Mouse (Mus musculus) MEL (cell line): ENCODE measurements at regions not wholly inside any gene's neighbourhood (a gene's known extent, or its start where the extent isn't known, plus 50 kb on each side); places are given as distances from the start of the nearest gene placed in this dataset.

Experiments
- DNase-seq: peaks from one replicate; pipeline ENCODE4 v3.0.0; 2011; ENCODE audit warnings: low read depth, low spot score
- H3K27ac ChIP-seq: 2 replicates; pipeline ENCODE4 v1.5.1; 2012; ENCODE audit warnings: low read depth, mild to moderate bottlenecking, control low read depth, low read length, moderate library complexity; ENCODE audit not compliant: control insufficient read depth
- H3K27me3 ChIP-seq, 2 experiments: fragments of 150-350 bp in 1 of 2; sonication (generic) in 1 of 2; 2 replicates each; pipeline ENCODE4 v1.6.1; 2012; ENCODE audit warnings: low read length in 2 of 2, mild to moderate bottlenecking in 2 of 2, improper control_type of control experiment in 1 of 2, moderate library complexity in 1 of 2; ENCODE audit not compliant: insufficient read depth in 2 of 2, control insufficient read depth in 1 of 2
- H3K36me3 ChIP-seq, 2 experiments: 2 replicates each; pipeline ENCODE4 v1.6.1; 2012 to 2014; ENCODE audit warnings: low read length in 2 of 2, improper control_type of control experiment in 1 of 2, inconsistent platforms in 1 of 2, mild to moderate bottlenecking in 1 of 2; ENCODE audit not compliant: insufficient read depth in 2 of 2, control insufficient read depth in 1 of 2
- H3K4me1 ChIP-seq, 2 experiments: fragments of 150-350 bp in 1 of 2; sonication (generic) in 1 of 2; 2 replicates each; pipeline ENCODE4 v1.6.1; 2012; ENCODE audit warnings: low read length in 2 of 2, improper control_type of control experiment in 1 of 2, mild to moderate bottlenecking in 1 of 2; ENCODE audit not compliant: insufficient read depth in 2 of 2, control insufficient read depth in 1 of 2
- H3K4me3 ChIP-seq, 2 experiments: fragments of 150-350 bp in 1 of 2; sonication (generic) in 1 of 2; 2 replicates each; pipeline ENCODE4 v1.5.1; 2012; ENCODE audit warnings: low read depth in 2 of 2, low read length in 2 of 2, mild to moderate bottlenecking in 2 of 2, moderate library complexity in 2 of 2, control low read depth in 1 of 2, improper control_type of control experiment in 1 of 2; ENCODE audit not compliant: control insufficient read depth in 1 of 2, insufficient read depth in 1 of 2
- H3K79me2 ChIP-seq: 2 replicates; pipeline ENCODE4 v1.6.1; 2012; ENCODE audit warnings: mild to moderate bottlenecking, low read length, moderate library complexity; ENCODE audit not compliant: control insufficient read depth, poor library complexity, insufficient read depth
- H3K9ac ChIP-seq: 2 replicates; pipeline ENCODE4 v1.6.1; 2012; ENCODE audit warnings: low read depth, mild to moderate bottlenecking, control low read depth, low read length, moderate library complexity; ENCODE audit not compliant: control insufficient read depth, poor library complexity, severe bottlenecking
- H3K9me3 ChIP-seq: fragments of 150-350 bp; sonication (generic); replicated peaks from 2 replicates; pipeline ENCODE4 v1.6.1; 2012; ENCODE audit warnings: mild to moderate bottlenecking, low read length, improper control_type of control experiment, moderate library complexity; ENCODE audit not compliant: insufficient read depth
- BHLHE40 ChIP-seq: IDR thresholded peaks from 2 replicates; pipeline ENCODE4 v1.6.1; 2012; ENCODE audit warnings: low read depth, mild to moderate bottlenecking, inconsistent platforms, low read length, improper control_type of control experiment, borderline replicate concordance
- CHD1 ChIP-seq: IDR thresholded peaks from 2 replicates; pipeline ENCODE4 v1.6.1; 2012; ENCODE audit warnings: low read depth, mild to moderate bottlenecking, inconsistent platforms, low read length, improper control_type of control experiment
- CTCF ChIP-seq, 3 experiments: IDR thresholded peaks in 2 of 3; conservative IDR thresholded peaks in 1 of 3; 2 replicates each; pipeline ENCODE4 v1.5.1; 2011 to 2012; ENCODE audit warnings: low read length in 3 of 3, low read depth in 2 of 3, mild to moderate bottlenecking in 2 of 3, improper control_type of control experiment in 1 of 3, inconsistent platforms in 1 of 3, mixed read lengths in 1 of 3, moderate library complexity in 1 of 3; ENCODE audit not compliant: control insufficient read depth in 1 of 3, insufficient read depth in 1 of 3, poor library complexity in 1 of 3, severe bottlenecking in 1 of 3
- E2F4 ChIP-seq: IDR thresholded peaks from 2 replicates; pipeline ENCODE4 v1.6.1; 2011; ENCODE audit warnings: low read depth, low read length, improper control_type of control experiment, borderline replicate concordance
- ELF1 ChIP-seq: IDR thresholded peaks from 2 replicates; pipeline ENCODE4 v1.6.1; 2014; ENCODE audit warnings: low read depth, mild to moderate bottlenecking, inconsistent platforms, low read length, improper control_type of control experiment, moderate library complexity
- EP300 ChIP-seq, 2 experiments: IDR thresholded peaks; 2 replicates each; pipeline ENCODE4 v1.6.1; 2011; ENCODE audit warnings: improper control_type of control experiment in 2 of 2, low read length in 2 of 2, low read depth in 1 of 2, mild to moderate bottlenecking in 1 of 2
- ETS1 ChIP-seq: IDR thresholded peaks from 2 replicates; pipeline ENCODE4 v1.6.1; 2012; ENCODE audit warnings: low read depth, mild to moderate bottlenecking, inconsistent platforms, low read length, improper control_type of control experiment, moderate library complexity
- HCFC1 ChIP-seq: IDR thresholded peaks from 2 replicates; pipeline ENCODE4 v1.6.1; 2012; ENCODE audit warnings: low read depth, mild to moderate bottlenecking, inconsistent platforms, low read length, improper control_type of control experiment, moderate library complexity
- KAT2A ChIP-seq: conservative IDR thresholded peaks from 2 replicates; pipeline ENCODE4 v1.6.1; 2012; ENCODE audit warnings: low read depth, low read length, improper control_type of control experiment, inconsistent platforms
- MAX ChIP-seq: IDR thresholded peaks from 2 replicates; pipeline ENCODE4 v1.6.1; 2011; ENCODE audit warnings: low read length, improper control_type of control experiment
- MAZ ChIP-seq: IDR thresholded peaks from 2 replicates; pipeline ENCODE4 v1.6.1; 2012; ENCODE audit warnings: low read depth, mild to moderate bottlenecking, inconsistent platforms, low read length, improper control_type of control experiment
- MXI1 ChIP-seq: IDR thresholded peaks from 2 replicates; pipeline ENCODE4 v1.6.1; 2011; ENCODE audit warnings: mild to moderate bottlenecking, low read depth, low read length, improper control_type of control experiment
- MYC ChIP-seq: IDR thresholded peaks from 2 replicates; pipeline ENCODE4 v1.6.1; 2011; ENCODE audit warnings: low read depth, mild to moderate bottlenecking, low read length, improper control_type of control experiment, moderate library complexity
- NRF1 ChIP-seq: IDR thresholded peaks from 2 replicates; pipeline ENCODE4 v1.6.1; 2014; ENCODE audit warnings: low read depth, mild to moderate bottlenecking, inconsistent platforms, low read length, improper control_type of control experiment, moderate library complexity; ENCODE audit not compliant: poor library complexity, insufficient read depth, severe bottlenecking
- POLR2AphosphoS2 ChIP-seq: IDR thresholded peaks from 2 replicates; pipeline ENCODE4 v1.6.1; 2011; ENCODE audit warnings: low read length, improper control_type of control experiment
- POLR2AphosphoS5 ChIP-seq: IDR thresholded peaks from 2 replicates; pipeline ENCODE4 v1.6.1; 2012; ENCODE audit warnings: low read depth, borderline replicate concordance, mild to moderate bottlenecking, inconsistent platforms, low read length, moderate library complexity, mixed read lengths
- SIN3A ChIP-seq: IDR thresholded peaks from 2 replicates; pipeline ENCODE4 v1.6.1; 2012; ENCODE audit warnings: low read length, improper control_type of control experiment, inconsistent platforms
- SMC3 ChIP-seq: IDR thresholded peaks from 2 replicates; pipeline ENCODE4 v1.6.1; 2011; ENCODE audit warnings: low read depth, low read length, improper control_type of control experiment
- TBP ChIP-seq: IDR thresholded peaks from 2 replicates; pipeline ENCODE4 v1.8.0; 2011; ENCODE audit warnings: low read depth, low read length, improper control_type of control experiment
- USF1 ChIP-seq: IDR thresholded peaks from 2 replicates; pipeline ENCODE4 v1.6.1; 2014; ENCODE audit warnings: low read depth, mild to moderate bottlenecking, inconsistent platforms, low read length, improper control_type of control experiment, moderate library complexity
- ZC3H11A ChIP-seq: IDR thresholded peaks from 2 replicates; pipeline ENCODE4 v1.6.1; 2012; ENCODE audit warnings: low read depth, mild to moderate bottlenecking, inconsistent platforms, low read length, improper control_type of control experiment
- ZKSCAN1 ChIP-seq: IDR thresholded peaks from 2 replicates; pipeline ENCODE4 v1.6.1; 2012; ENCODE audit warnings: low read depth, mild to moderate bottlenecking, inconsistent platforms, low read length, improper control_type of control experiment, moderate library complexity
- ZNF384 ChIP-seq: IDR thresholded peaks from 2 replicates; pipeline ENCODE4 v1.6.1; 2012; ENCODE audit warnings: low read depth, mild to moderate bottlenecking, inconsistent platforms, low read length, improper control_type of control experiment

- no peak for DNase-seq
- no peaks in the 10 kb centered on the region for H3K79me2 ChIP-seq
- peaks cover 0 to 2% of the 10 kb centered on the region in 2 experiments; a peak in 1 of 4 replicates for H3K36me3 ChIP-seq
- H3K4me1 ChIP-seq = peaks cover 2 to 4% of the 10 kb centered on the region in 2 experiments
- H3K9ac ChIP-seq = no peak overlapping the region
- TF ChIP-seq CTCF (IDR thresholded peaks at IDR 0.05 in 2 of 3, conservative IDR thresholded peaks at IDR 0.05 in 1 of 3; ENCODE audit: control insufficient read depth in 1 of 3, insufficient read depth in 1 of 3, low read depth in 2 of 3, low read length in 3 of 3, poor library complexity in 1 of 3, severe bottlenecking in 1 of 3) = no peak
- no peak for TF ChIP-seq POLR2AphosphoS5
- no peak for TF ChIP-seq ZKSCAN1
- no peak for TF ChIP-seq HCFC1
- no peak for TF ChIP-seq ETS1
- no peak for TF ChIP-seq NRF1
- no peak for TF ChIP-seq CHD1
- no peak for TF ChIP-seq TBP
- TF ChIP-seq SIN3A = no peak
- no peak for TF ChIP-seq MXI1
- TF ChIP-seq, all 39 proteins: peak for 0
- Histone ChIP-seq H3K27me3 (0 out of 4 replicates have a peak, but pooled peaks cover 0 to 2% of the 10 kb centered on the region in 2 experiments), H3K27ac (no peak overlapping the region), H3K4me3 (no peak overlapping the region), H3K9me3 (no peaks in the 10 kb centered on the region)
These were observed 130.4 kb downstream of the Utp6 start for GRCm38 (mm10) chr11:79831591-79832320.

DNA sequence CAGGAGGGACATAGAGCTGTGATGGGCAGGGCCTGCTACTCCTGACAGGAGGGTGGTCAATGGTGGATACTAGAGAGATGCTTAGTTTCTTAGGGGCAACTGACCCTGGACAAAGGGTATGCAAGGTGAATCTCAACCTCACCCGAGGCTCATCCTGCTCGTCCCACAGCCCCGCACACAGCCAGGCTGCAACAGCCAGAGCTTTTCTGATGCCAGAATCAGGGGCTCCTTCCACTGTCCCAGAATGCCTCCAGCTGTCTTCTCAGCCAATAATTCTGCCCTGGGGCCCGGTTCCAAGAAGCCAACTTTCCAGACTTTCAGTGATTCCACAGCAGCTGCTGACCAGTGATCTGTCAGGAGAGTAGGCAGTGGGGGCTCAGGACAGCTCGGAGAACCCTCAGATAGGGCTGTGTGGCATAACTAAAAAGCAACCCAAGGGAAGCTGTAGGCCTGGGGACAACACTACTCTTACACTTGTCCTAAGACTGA lies 131.6 kb downstream of the Utp6 start:
- H3K4me1 ChIP-seq = no peaks in the 10 kb centered on the region; a peak in 1 of 4 replicates
- no peaks in the 10 kb centered on the region for H3K36me3 ChIP-seq
- TF ChIP-seq POLR2AphosphoS2 = no peak
- no peak for TF ChIP-seq ELF1
- no peak for TF ChIP-seq MAZ
- TF ChIP-seq SIN3A = no peak
- TF ChIP-seq POLR2AphosphoS5 = no peak
- no peak for TF ChIP-seq MAX
- no peak for TF ChIP-seq MYC
- TF ChIP-seq EP300 (IDR thresholded peaks at IDR 0.05; ENCODE audit: low read depth in 1 of 2, low read length in 2 of 2) = no peak
- TF ChIP-seq SMC3 = no peak
- TF ChIP-seq USF1 = no peak
- no peak for TF ChIP-seq NRF1
- TF ChIP-seq BHLHE40 = no peak
- no peak for TF ChIP-seq ZC3H11A
- no peak for TF ChIP-seq ZNF384
- TF ChIP-seq KAT2A = no peak
- TF ChIP-seq TBP = no peak
- no peak for TF ChIP-seq E2F4
- no peak overlapping the region for H3K4me3 ChIP-seq
- no peak for DNase-seq
- no peaks in the 10 kb centered on the region for H3K79me2 ChIP-seq
- H3K9ac ChIP-seq = no peak overlapping the region
- H3K27me3 ChIP-seq = 0 out of 4 replicates have a peak, but pooled peaks cover 0 to 2% of the 10 kb centered on the region in 2 experiments
- no peak overlapping the region for H3K27ac ChIP-seq
- no peaks in the 10 kb centered on the region for H3K9me3 ChIP-seq
